In the genomic region with DNA sequence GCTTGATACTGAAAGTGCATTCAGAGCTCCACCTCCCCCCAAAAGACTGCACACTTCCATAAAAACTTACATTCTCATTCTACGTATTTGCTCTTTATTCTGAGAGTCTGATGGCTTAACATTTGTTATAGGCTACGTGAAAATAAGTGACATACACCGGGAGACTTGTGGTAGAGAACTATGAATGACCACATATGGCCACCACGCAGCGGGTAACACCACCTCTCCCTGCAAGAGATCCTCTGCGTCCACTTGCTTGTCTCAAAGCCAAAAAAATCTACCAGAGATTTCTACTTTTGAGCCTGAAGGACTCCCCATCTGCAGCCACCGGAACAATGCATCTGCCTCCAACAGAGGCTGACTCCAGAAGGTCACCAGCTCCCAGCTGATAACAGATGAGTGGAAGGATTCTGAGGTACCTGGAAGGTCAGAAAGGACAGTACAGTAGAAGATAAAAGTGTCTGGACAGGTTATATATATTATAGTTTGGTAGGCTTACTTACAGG, we compare ENCODE assay signal across 18 mouse cellular contexts.
"Had no signal": no experiment of that assay in that cellular context is flagged by ENCODE, and none has a peak within 500 bp of the region (broad histone marks: within the 10 kb centered on the region; RNA-seq: fewer than 3 reads in every experiment).

No protein-coding gene starts in this region.

- H3K9me3 ChIP-seq: liver, embryonic 13.5 days; liver, embryonic 15.5 days; megakaryocyte, embryonic 14.5 days; midbrain, embryonic 13.5 days; midbrain, embryonic 15.5 days; neural tube, embryonic 13.5 days; neural tube, embryonic 15.5 days; stomach, embryonic 15.5 days had no signal

- H3K4me2 ChIP-seq: liver, embryonic 11.5 days; liver, embryonic 13.5 days; liver, embryonic 15.5 days; midbrain, embryonic 11.5 days; midbrain, embryonic 13.5 days; midbrain, embryonic 15.5 days; neural tube, embryonic 13.5 days; neural tube, embryonic 15.5 days; stomach, embryonic 15.5 days had no signal

- H3K4me3 ChIP-seq: liver, embryonic 13.5 days; liver, embryonic 15.5 days; megakaryocyte, embryonic 14.5 days; midbrain, embryonic 13.5 days; midbrain, embryonic 15.5 days; neural tube, embryonic 13.5 days; neural tube, embryonic 15.5 days; stomach, embryonic 15.5 days had no signal

- DNase-seq: liver, embryonic 13.5 days; liver, postnatal 0 days; lung, adult 2 months; retina, postnatal 1 day; right cerebral cortex, adult 18-20 months; right cerebral cortex, postnatal 25 days; thymus, postnatal 4 days had no signal

- H3K4me1 ChIP-seq: liver, embryonic 13.5 days; liver, embryonic 15.5 days; megakaryocyte, embryonic 14.5 days had no signal

- H3K9ac ChIP-seq: liver, embryonic 13.5 days; liver, embryonic 15.5 days; liver, postnatal 0 days; midbrain, embryonic 13.5 days; midbrain, embryonic 15.5 days; neural tube, embryonic 13.5 days; neural tube, embryonic 15.5 days; stomach, embryonic 15.5 days had no signal

- H3K27me3 ChIP-seq: midbrain, embryonic 13.5 days; midbrain, embryonic 15.5 days; neural tube, embryonic 13.5 days; neural tube, embryonic 15.5 days; stomach, embryonic 15.5 days had no signal

- H3K27ac ChIP-seq: liver, embryonic 13.5 days; liver, embryonic 15.5 days; macrophage; midbrain, embryonic 13.5 days; midbrain, embryonic 15.5 days; neural tube, embryonic 13.5 days; neural tube, embryonic 15.5 days; stomach, embryonic 15.5 days; stomach, postnatal 0 days had no signal

- H3K36me3 ChIP-seq: liver, embryonic 13.5 days; liver, embryonic 15.5 days; midbrain, embryonic 13.5 days; midbrain, embryonic 15.5 days; neural tube, embryonic 13.5 days; neural tube, embryonic 15.5 days; stomach, embryonic 15.5 days had no signal

- ATAC-seq: liver, postnatal 0 days; midbrain, embryonic 13.5 days; midbrain, embryonic 15.5 days had no signal
